9 mouse cellular contexts compared by ENCODE assay signal in genomic region chr13:46350075-46350747, GRCm38 (mm10).
A peak's percentile ranks its signal among the peaks of the same experiment; 100 is the strongest.
DNase-seq lines count a peak whose midpoint lies in the region; ATAC-seq lines count a peak whose summit lies in the region.
"Had no signal": no experiment of that assay in that cellular context is flagged by ENCODE, and none has a peak within 500 bp of the region (broad histone marks: within the 10 kb centered on the region; RNA-seq: fewer than 3 reads in every experiment).

No protein-coding gene starts in this region.

- WGBS in kidney, embryonic 15.5 days = 84% methylated on average over 7 of the region's 7 CpGs

- peak; percentile 29 for DNase-seq in kidney, adult 18-20 months
- peak; percentile 95 to 97 for DNase-seq in cerebellum, postnatal 10 days
- DNase-seq in heart, postnatal 14 days = peak; percentile 41 to 61
- peak; percentile 63 to 78 for DNase-seq in left cerebral cortex, postnatal 10 days (ENCODE audit: extremely low spot score in 1 of 2, low spot score in 2 of 2)
- peak; percentile 39 for DNase-seq in telencephalon, adult 2 months (ENCODE audit: low read depth, low spot score)
- DNase-seq in thymus, postnatal 14 days = no peak
- no peak for DNase-seq in retina, postnatal 1 day

- no peaks in the 10 kb centered on the region for H3K27me3 ChIP-seq in kidney, embryonic 15.5 days

- no peaks in the 10 kb centered on the region for H3K4me1 ChIP-seq in kidney, embryonic 15.5 days

- H3K9ac ChIP-seq in kidney, embryonic 15.5 days = no peak overlapping the region

- no peaks in the 10 kb centered on the region for H3K9me3 ChIP-seq in kidney, embryonic 15.5 days (replicated peaks)

- no peak for ATAC-seq in kidney, embryonic 15.5 days (replicated peaks; ENCODE audit: low FRiP score)

- intact Hi-C loops in heart, postnatal 14 days (cut with DNase I) = no loop called here
- intact Hi-C loops in left cerebral cortex, postnatal 10 days (cut with DNase I) = no loop called here

- H3K36me3 ChIP-seq in kidney, embryonic 15.5 days = no peaks in the 10 kb centered on the region

- no peak overlapping the region for H3K4me2 ChIP-seq in kidney, embryonic 15.5 days

- no peak overlapping the region for H3K4me3 ChIP-seq in kidney, embryonic 15.5 days (replicated peaks)
- H3K4me3 ChIP-seq: myocyte had no signal

- H3K27ac ChIP-seq in kidney, embryonic 15.5 days = no peak overlapping the region

Comparison
In these comparisons a context has a peak if more than half of its experiments do, and no peak if none do; other contexts are left out.
1. DNase-seq: peak in kidney, adult 18-20 months (single experiment), cerebellum, postnatal 10 days (2 of 2), heart, postnatal 14 days (2 of 2), left cerebral cortex, postnatal 10 days (2 of 2) and telencephalon, adult 2 months (single experiment); none in thymus, postnatal 14 days (single experiment) and retina, postnatal 1 day (single experiment).